Mouse (Mus musculus): Measurements from ENCODE around the gene Btf3l4. TPM values are rescaled to one million over a fixed set of nuclear protein-coding genes. Genes with fewer than 3 reads are reported as not detected.

Gene Btf3l4
- polyA plus RNA-seq, 1 experiment from 2014 or later = 213 TPM

Other genes starting within 250 kb of the Btf3l4 start
- 20.9 and 21.3 TPM in 2 replicates for gene Cc2d1b, start 213.7 kb downstream of the Btf3l4 start, polyA plus RNA-seq (2016; fragmentation: Nextera tagmentation; extraction: Ambion mirVana)
- gene 3110021N24Rik, start 114.0 kb downstream of the Btf3l4 start, polyA plus RNA-seq (2016; fragmentation: Nextera tagmentation; extraction: Ambion mirVana) = 1.1 and 1.4 TPM in 2 replicates
- 3.9 and 4.5 TPM in 2 replicates for gene Zfyve9, start 52.8 kb downstream of the Btf3l4 start, polyA plus RNA-seq (2016; fragmentation: Nextera tagmentation; extraction: Ambion mirVana)
- gene Txndc12, start 987 bp upstream of the Btf3l4 start, polyA plus RNA-seq (2016; fragmentation: Nextera tagmentation; extraction: Ambion mirVana) = 93.5 and 102 TPM in 2 replicates
- 53.4 and 62.2 TPM in 2 replicates for gene Kti12, start 14.2 kb upstream of the Btf3l4 start, polyA plus RNA-seq (2016; fragmentation: Nextera tagmentation; extraction: Ambion mirVana)
- gene A730015C16Rik, start 15.0 kb upstream of the Btf3l4 start, polyA plus RNA-seq (2016; fragmentation: Nextera tagmentation; extraction: Ambion mirVana) = 1.5 and 1.8 TPM in 2 replicates
- 32.6 and 32.8 TPM in 2 replicates for gene Rab3b, start 45.4 kb upstream of the Btf3l4 start, polyA plus RNA-seq (2016; fragmentation: Nextera tagmentation; extraction: Ambion mirVana)
- 68.3 and 78.8 TPM in 2 replicates for gene Nrd1, start 167.0 kb upstream of the Btf3l4 start, polyA plus RNA-seq (2016; fragmentation: Nextera tagmentation; extraction: Ambion mirVana)

Measured in midbrain, embryonic 10.5 days (tissue).